Mouse (Mus musculus): ENCODE results near the gene Pigf. TPM values are rescaled to one million over a fixed set of nuclear protein-coding genes. Genes with fewer than 3 reads are reported as not detected.

Gene Pigf
- polyA plus RNA-seq, 1 experiment from 2014 or later: 25.3 TPM

DNA sequence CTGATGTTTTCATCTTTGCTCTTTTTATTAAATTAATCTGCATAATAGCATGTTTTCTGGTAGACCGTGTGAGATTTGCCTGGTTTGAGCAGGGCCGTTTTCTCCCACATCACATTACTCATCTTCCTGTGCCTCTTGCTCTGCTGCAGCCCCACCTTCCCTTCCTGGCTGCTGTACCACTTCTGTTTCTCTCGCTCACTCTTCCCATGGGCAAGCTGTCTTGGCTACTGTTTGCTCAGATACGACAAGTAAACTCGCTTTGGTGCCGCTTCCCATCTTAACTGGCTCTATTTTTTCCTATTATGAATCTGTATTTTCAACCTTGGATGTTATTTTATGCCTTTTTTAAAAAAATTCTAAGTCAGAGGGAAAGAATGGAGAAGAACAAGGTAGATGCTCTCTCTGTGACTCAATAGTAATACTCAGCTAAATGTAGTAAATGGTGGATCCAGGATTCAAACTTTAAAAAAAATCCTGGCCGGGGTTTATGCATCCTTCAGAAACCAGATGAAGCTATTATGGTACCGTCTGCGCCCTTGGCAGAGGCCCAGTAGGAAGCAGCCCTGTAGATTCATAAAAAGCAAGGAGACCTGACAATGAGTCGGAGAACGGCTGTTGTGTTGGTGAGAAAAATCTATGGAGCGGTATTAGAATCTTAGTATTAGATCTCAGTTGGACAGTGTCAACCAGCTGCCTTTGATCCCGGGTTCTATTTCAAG lies 13.7 kb downstream of the Pigf start:
- no peak overlapping the region for H3K4me2 ChIP-seq (ENCODE audit: low read depth, low read length)
- no peaks in the 10 kb centered on the region for H3K27me3 ChIP-seq (replicated peaks; ENCODE audit: control insufficient read depth, insufficient read depth, low read length)
- ATAC-seq (ENCODE audit: low read depth) (no peak), DNase-seq (ENCODE audit: low spot score) (no peak)
- H3K9ac ChIP-seq (ENCODE audit: low read depth, low read length): no peak overlapping the region
- no peaks in the 10 kb centered on the region for H3K4me1 ChIP-seq (ENCODE audit: control insufficient read depth, insufficient read depth, low read length)
- H3K27ac ChIP-seq (replicated peaks; ENCODE audit: low read depth, low read length): no peak overlapping the region
- no peaks in the 10 kb centered on the region for H3K9me3 ChIP-seq (ENCODE audit: control insufficient read depth, low read length)
- H3K4me3 ChIP-seq (ENCODE audit: low read depth, low read length): no peak overlapping the region
- peaks cover 20% of the 10 kb centered on the region; the same call in 1 of the 2 replicates for H3K36me3 ChIP-seq (ENCODE audit: control insufficient read depth, insufficient read depth, low read length)
- WGBS: 79% methylated on average over 13 of the region's 13 CpGs

DNA sequence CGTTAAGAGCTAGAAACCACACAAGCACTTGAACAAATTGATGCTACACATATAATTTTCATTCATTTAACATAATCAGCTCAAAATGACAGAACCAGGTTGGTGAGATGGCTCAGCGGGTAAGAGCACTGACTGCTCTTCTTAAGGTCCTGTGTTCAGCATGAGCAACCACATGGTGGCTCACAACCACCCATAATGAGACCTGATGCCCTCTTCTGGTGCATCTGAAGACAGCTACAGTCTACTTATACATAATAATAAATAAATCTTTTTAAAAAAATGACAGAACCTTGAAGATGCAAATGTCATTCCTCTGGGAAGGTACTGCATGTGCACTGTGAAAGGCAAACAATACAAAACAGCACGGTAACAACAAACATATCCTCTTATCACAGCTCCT lies 16.3 kb downstream of the Pigf start:
- ATAC-seq (ENCODE audit: low read depth) (no peak), DNase-seq (ENCODE audit: low spot score) (no peak)
- Histone ChIP-seq H3K27me3 (replicated peaks; ENCODE audit: control insufficient read depth, insufficient read depth, low read length) (no peaks in the 10 kb centered on the region), H3K9ac (ENCODE audit: low read depth, low read length) (no peak overlapping the region), H3K36me3 (ENCODE audit: control insufficient read depth, insufficient read depth, low read length) (peaks cover 20% of the 10 kb centered on the region; the same call in 1 of the 2 replicates), H3K27ac (replicated peaks; ENCODE audit: low read depth, low read length) (no peak overlapping the region), H3K4me2 (ENCODE audit: low read depth, low read length) (no peak overlapping the region), H3K4me3 (ENCODE audit: low read depth, low read length) (no peak overlapping the region), H3K4me1 (ENCODE audit: control insufficient read depth, insufficient read depth, low read length) (no peaks in the 10 kb centered on the region), H3K9me3 (ENCODE audit: control insufficient read depth, low read length) (no peaks in the 10 kb centered on the region)
- WGBS: 81% methylated on average over 3 of the region's 3 CpGs

DNA sequence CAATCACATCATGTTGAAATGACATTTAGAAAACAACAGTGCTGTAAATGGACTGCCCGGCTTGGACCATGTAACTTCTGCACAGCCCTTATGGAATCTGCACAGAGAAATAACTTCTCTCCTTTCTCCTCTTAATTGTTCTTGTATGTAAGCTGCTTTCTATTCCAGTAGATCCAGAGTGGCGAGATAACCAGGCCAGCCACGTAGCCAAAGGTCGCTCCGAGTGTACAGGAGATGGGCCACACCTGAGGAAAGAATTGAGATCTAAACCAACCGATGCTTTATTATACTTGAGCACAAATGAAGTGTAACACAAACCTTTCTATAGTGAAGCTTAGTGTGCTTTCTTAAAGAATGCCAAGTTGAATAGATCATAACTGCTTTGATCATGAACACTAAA lies 27.9 kb downstream of the Pigf start:
- Histone ChIP-seq H3K9ac (ENCODE audit: low read depth, low read length) (no peak overlapping the region), H3K4me2 (ENCODE audit: low read depth, low read length) (no peak overlapping the region), H3K9me3 (ENCODE audit: control insufficient read depth, low read length) (no peaks in the 10 kb centered on the region), H3K36me3 (ENCODE audit: control insufficient read depth, insufficient read depth, low read length) (peaks cover 38% of the 10 kb centered on the region), H3K4me1 (ENCODE audit: control insufficient read depth, insufficient read depth, low read length) (0 out of 2 replicates have a peak, but pooled peaks cover 4% of the 10 kb centered on the region), H3K27me3 (replicated peaks; ENCODE audit: control insufficient read depth, insufficient read depth, low read length) (no peaks in the 10 kb centered on the region), H3K27ac (replicated peaks; ENCODE audit: low read depth, low read length) (no peak overlapping the region), H3K4me3 (ENCODE audit: low read depth, low read length) (no peak overlapping the region)
- DNase-seq (ENCODE audit: low spot score) (no peak), ATAC-seq (ENCODE audit: low read depth) (no peak)
- 90% methylated on average over 6 of the region's 6 CpGs for WGBS

DNA sequence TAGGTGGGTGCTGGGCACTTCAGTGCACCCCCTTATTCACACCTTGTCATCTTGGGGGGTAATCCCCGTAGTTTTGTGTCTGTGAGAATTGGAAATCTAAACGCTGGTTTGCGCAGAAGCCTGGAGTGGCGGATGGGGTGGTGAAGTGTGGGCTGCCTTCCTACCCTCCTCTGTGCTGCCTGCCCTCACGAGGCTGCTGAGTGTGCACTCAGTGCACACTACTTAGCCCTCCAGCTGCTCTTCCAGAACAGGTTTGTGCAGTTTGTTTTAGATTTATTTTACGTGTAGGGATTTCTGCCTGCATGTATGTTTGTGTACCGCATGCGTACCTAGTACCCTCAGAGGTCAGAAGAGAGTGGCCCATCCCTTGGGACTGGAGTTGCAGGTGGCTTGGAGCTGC lies 33.9 kb downstream of the Pigf start:
- Histone ChIP-seq H3K9me3 (ENCODE audit: control insufficient read depth, low read length) (no peaks in the 10 kb centered on the region), H3K4me1 (ENCODE audit: control insufficient read depth, insufficient read depth, low read length) (peaks cover 4% of the 10 kb centered on the region; the same call in 1 of the 2 replicates), H3K4me2 (ENCODE audit: low read depth, low read length) (no peak overlapping the region), H3K4me3 (ENCODE audit: low read depth, low read length) (no peak overlapping the region), H3K36me3 (ENCODE audit: control insufficient read depth, insufficient read depth, low read length) (peaks cover 4% of the 10 kb centered on the region; the same call in 1 of the 2 replicates), H3K27me3 (replicated peaks; ENCODE audit: control insufficient read depth, insufficient read depth, low read length) (no peaks in the 10 kb centered on the region), H3K27ac (replicated peaks; ENCODE audit: low read depth, low read length) (no peak overlapping the region), H3K9ac (ENCODE audit: low read depth, low read length) (no peak overlapping the region; the same call in 1 of the 2 replicates)
- ATAC-seq (ENCODE audit: low read depth) (no peak), DNase-seq (ENCODE audit: low spot score) (no peak)
- WGBS: 83% methylated on average over 8 of the region's 8 CpGs

DNA sequence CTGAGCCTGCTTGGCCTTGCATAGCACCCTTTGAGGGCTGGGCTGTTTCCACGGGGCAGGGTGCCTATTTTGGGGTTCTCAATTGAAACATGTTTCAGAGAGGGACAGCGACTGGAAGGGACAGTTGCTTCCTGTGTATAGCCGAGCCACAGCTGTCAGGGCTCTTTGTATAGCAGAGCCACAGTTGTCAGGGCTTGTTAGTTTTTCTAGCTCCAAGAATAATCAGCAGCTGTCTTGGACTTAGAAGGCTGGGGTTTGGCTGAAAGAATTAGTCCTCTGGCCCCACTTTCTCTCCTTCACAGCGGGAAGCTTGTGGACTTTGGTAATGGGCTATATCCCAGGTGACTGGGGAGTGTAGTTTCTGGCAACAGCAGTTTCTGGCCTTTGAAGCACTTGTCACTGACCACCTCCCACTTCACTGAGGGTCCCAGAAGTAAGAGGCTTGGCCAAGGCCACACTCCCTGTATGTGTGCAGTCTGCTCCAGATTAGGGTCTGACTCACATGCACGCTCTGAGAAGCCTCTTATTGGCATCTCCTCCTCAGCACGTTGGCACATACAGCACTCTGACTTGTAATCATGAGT lies 36.5 kb downstream of the Pigf start:
- H3K9me3 ChIP-seq (ENCODE audit: control insufficient read depth, low read length): no peaks in the 10 kb centered on the region
- DNase-seq (ENCODE audit: low spot score) (peak; percentile 86), ATAC-seq (ENCODE audit: low read depth) (peak; percentile 76)
- no peak overlapping the region for H3K4me3 ChIP-seq (ENCODE audit: low read depth, low read length)
- H3K27ac ChIP-seq (replicated peaks; ENCODE audit: low read depth, low read length): no peak overlapping the region; the same call in 1 of the 2 replicates
- WGBS: 55% methylated on average over 6 of the region's 6 CpGs
- H3K9ac ChIP-seq (ENCODE audit: low read depth, low read length): no peak overlapping the region
- H3K36me3 ChIP-seq (ENCODE audit: control insufficient read depth, insufficient read depth, low read length): 0 out of 2 replicates have a peak, but pooled peaks cover 3% of the 10 kb centered on the region
- H3K4me2 ChIP-seq (ENCODE audit: low read depth, low read length): no peak overlapping the region
- H3K4me1 ChIP-seq (ENCODE audit: control insufficient read depth, insufficient read depth, low read length): peaks cover 4% of the 10 kb centered on the region
- H3K27me3 ChIP-seq (replicated peaks; ENCODE audit: control insufficient read depth, insufficient read depth, low read length): no peaks in the 10 kb centered on the region

DNA sequence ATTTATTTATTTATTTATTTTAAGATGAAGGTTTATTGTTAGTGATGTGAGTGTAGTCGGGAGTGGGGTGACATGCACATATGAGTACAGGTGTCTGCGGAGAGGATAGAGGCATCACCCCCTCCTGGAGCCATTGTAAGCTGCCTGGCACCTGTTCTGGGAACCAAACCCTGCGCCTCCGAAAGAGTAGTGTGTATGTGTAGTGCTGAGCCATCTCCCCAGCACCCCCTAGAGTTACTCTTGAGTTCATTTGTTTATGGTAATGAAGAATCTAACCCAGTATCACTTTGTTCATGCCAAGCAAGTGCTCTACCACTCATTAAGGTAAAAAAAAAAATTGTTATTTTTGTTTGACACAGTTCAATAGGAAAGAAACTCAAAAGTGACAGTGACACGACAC lies 37.0 kb downstream of the Pigf start:
- H3K4me1 ChIP-seq (ENCODE audit: control insufficient read depth, insufficient read depth, low read length): peaks cover under 1% of the 10 kb centered on the region
- ATAC-seq (ENCODE audit: low read depth) (no peak; the same call in 1 of the 2 replicates), DNase-seq (ENCODE audit: low spot score) (peak; percentile 35)
- H3K4me2 ChIP-seq (ENCODE audit: low read depth, low read length): no peak overlapping the region
- H3K27ac ChIP-seq (replicated peaks; ENCODE audit: low read depth, low read length): no peak overlapping the region
- no peaks in the 10 kb centered on the region for H3K27me3 ChIP-seq (replicated peaks; ENCODE audit: control insufficient read depth, insufficient read depth, low read length)
- 81% methylated on average over 5 of the region's 5 CpGs for WGBS
- peaks cover 8% of the 10 kb centered on the region; the same call in 1 of the 2 replicates for H3K36me3 ChIP-seq (ENCODE audit: control insufficient read depth, insufficient read depth, low read length)
- H3K9me3 ChIP-seq (ENCODE audit: control insufficient read depth, low read length): no peaks in the 10 kb centered on the region
- H3K4me3 ChIP-seq (ENCODE audit: low read depth, low read length): no peak overlapping the region
- no peak overlapping the region for H3K9ac ChIP-seq (ENCODE audit: low read depth, low read length)

DNA sequence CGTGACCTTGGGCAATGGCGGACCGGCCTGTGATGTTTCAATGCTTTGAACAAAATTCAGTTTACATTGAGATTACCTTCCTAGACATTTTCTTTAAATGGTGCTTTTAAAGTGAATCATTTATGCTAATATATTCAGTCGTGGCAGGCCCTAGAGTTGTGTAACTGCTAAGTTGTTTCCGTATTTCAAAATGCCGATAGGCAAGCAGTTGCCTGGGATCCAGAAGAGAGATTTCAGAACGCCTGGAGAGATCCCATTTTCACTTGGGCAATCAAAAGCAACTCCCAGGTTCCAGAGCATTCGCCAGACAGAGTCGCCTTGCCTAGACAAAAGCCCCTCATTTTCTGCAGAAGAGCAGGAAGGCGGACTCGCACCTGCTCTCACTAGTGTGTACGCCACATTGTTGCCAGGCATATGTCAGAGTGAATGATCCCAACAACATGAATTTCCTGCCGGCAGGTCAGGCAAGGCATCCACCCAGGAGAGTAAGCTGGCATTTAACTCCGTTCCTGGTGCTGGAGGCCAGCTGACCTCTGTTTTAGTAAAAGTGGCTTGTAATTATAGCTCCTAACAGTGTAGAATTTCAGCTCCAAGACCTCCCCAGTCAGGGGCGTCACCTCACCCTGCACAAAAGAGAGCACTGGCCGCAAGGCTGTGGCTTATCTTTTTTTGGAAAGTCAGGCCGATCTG lies 38.6 kb downstream of the Pigf start:
- no peaks in the 10 kb centered on the region for H3K9me3 ChIP-seq (ENCODE audit: control insufficient read depth, low read length)
- peaks cover 16% of the 10 kb centered on the region for H3K36me3 ChIP-seq (ENCODE audit: control insufficient read depth, insufficient read depth, low read length)
- H3K9ac ChIP-seq (ENCODE audit: low read depth, low read length): 0 out of 2 replicates have a peak overlapping the region, but pooled peaks have one; percentile 14
- H3K27ac ChIP-seq (replicated peaks; ENCODE audit: low read depth, low read length): peak overlapping the region; percentile 56
- DNase-seq (ENCODE audit: low spot score) (peak; percentile 75), ATAC-seq (ENCODE audit: low read depth) (peak; percentile 69)
- no peaks in the 10 kb centered on the region; the same call in none of the 2 replicates for H3K4me1 ChIP-seq (ENCODE audit: control insufficient read depth, insufficient read depth, low read length)
- H3K27me3 ChIP-seq (replicated peaks; ENCODE audit: control insufficient read depth, insufficient read depth, low read length): no peaks in the 10 kb centered on the region
- no peak overlapping the region for H3K4me2 ChIP-seq (ENCODE audit: low read depth, low read length)
- no peak overlapping the region for H3K4me3 ChIP-seq (ENCODE audit: low read depth, low read length)
- WGBS: 48% methylated on average over 17 of the region's 17 CpGs

DNA sequence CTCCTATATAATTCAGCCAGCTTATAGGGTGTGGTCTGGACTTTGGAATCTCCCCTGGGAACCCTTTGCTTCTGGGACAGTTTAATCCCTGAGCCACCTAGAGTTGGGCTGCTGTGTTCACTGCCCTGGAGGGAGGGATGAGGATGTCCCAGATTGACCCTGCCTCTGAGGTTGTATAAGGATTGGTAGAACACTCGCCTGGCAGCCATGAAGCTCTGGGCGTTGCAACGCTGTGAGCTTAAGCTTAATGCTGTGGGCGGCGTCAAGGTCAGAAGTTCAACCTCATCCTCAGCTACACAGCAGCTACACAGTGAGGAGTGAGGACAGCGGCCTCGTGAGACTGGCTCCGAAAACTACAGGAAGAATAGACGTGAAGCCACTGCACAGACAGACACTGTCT lies 42.7 kb downstream of the Pigf start:
- Histone ChIP-seq H3K4me3 (ENCODE audit: low read depth, low read length) (no peak overlapping the region), H3K4me1 (ENCODE audit: control insufficient read depth, insufficient read depth, low read length) (no peaks in the 10 kb centered on the region; the same call in 1 of the 2 replicates), H3K36me3 (ENCODE audit: control insufficient read depth, insufficient read depth, low read length) (peaks cover 32% of the 10 kb centered on the region), H3K9me3 (ENCODE audit: control insufficient read depth, low read length) (no peaks in the 10 kb centered on the region), H3K9ac (ENCODE audit: low read depth, low read length) (no peak overlapping the region), H3K27ac (replicated peaks; ENCODE audit: low read depth, low read length) (no peak overlapping the region), H3K27me3 (replicated peaks; ENCODE audit: control insufficient read depth, insufficient read depth, low read length) (no peaks in the 10 kb centered on the region), H3K4me2 (ENCODE audit: low read depth, low read length) (no peak overlapping the region)
- ATAC-seq (ENCODE audit: low read depth): no peak
- 71% methylated on average over 9 of the region's 9 CpGs for WGBS
- no peak for DNase-seq (ENCODE audit: low spot score)
